ENCODE assay signal across 23 mouse cellular contexts in the genomic region with DNA sequence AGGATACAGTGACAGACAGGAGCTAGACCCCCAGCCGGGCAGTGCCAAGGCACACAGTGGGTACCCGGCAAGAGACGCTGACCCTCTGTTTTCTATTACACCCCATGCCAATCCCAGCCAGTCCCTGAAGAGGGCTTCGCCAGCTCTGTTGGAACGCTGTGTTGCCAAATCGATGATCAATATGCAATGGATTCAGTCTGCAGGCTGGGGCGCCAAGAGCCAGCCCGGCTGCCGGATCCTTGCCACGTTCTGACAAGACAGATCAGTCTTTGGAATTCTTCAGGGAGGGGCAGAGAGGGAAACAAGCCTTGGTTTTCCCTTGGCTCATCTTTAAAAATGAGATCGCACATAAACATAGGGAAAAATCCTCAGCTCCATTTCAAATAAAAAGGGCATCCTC. TPM values are rescaled to one million over a fixed set of nuclear protein-coding genes. Genes with fewer than 3 reads are reported as not detected.
"Had no signal": no experiment of that assay in that cellular context is flagged by ENCODE, and none has a peak within 500 bp of the region (broad histone marks: within the 10 kb centered on the region; RNA-seq: fewer than 3 reads in every experiment).

No protein-coding gene starts in this region.

- H3K4me3 ChIP-seq: kidney, embryonic 15.5 days; limb, embryonic 10.5 days; limb, embryonic 13.5 days; midbrain, embryonic 12.5 days; midbrain, embryonic 15.5 days; neural tube, embryonic 12.5 days; neural tube, embryonic 15.5 days; stomach, embryonic 15.5 days had no signal

- DNase-seq: kidney, adult 11 months; kidney, adult 8-10 months; kidney, postnatal 10 days; kidney, postnatal 36 days; liver, postnatal 0 days; lung, embryonic 14.5 days; right cerebral cortex, adult 18-20 months; spleen, adult 18-20 months; thymus, adult 18-20 months; thymus, postnatal 36 days had no signal

- H3K9ac ChIP-seq: kidney, embryonic 15.5 days; limb, embryonic 13.5 days; liver, embryonic 14.5 days; liver, postnatal 0 days; lung, embryonic 14.5 days; midbrain, embryonic 12.5 days; midbrain, embryonic 15.5 days; neural tube, embryonic 12.5 days; neural tube, embryonic 15.5 days; stomach, embryonic 15.5 days had no signal

- H3K4me2 ChIP-seq: kidney, embryonic 15.5 days; limb, embryonic 13.5 days; liver, embryonic 11.5 days; lung, embryonic 14.5 days; midbrain, embryonic 12.5 days; midbrain, embryonic 15.5 days; neural tube, embryonic 12.5 days; neural tube, embryonic 15.5 days; stomach, embryonic 15.5 days had no signal

- ATAC-seq: liver, postnatal 0 days; lung, postnatal 0 days; midbrain, embryonic 15.5 days had no signal

- H3K27ac ChIP-seq: kidney, embryonic 15.5 days; limb, embryonic 10.5 days; limb, embryonic 13.5 days; liver, embryonic 14.5 days; macrophage; midbrain, embryonic 12.5 days; midbrain, embryonic 15.5 days; neural tube, embryonic 12.5 days; neural tube, embryonic 15.5 days; stomach, embryonic 15.5 days had no signal

- H3K9me3 ChIP-seq: kidney, embryonic 15.5 days; limb, embryonic 10.5 days; limb, embryonic 13.5 days; midbrain, embryonic 15.5 days; neural tube, embryonic 12.5 days; neural tube, embryonic 15.5 days; stomach, embryonic 15.5 days had no signal

- H3K36me3 ChIP-seq: kidney, embryonic 15.5 days; limb, embryonic 10.5 days; limb, embryonic 13.5 days; midbrain, embryonic 12.5 days; midbrain, embryonic 15.5 days; neural tube, embryonic 12.5 days; neural tube, embryonic 15.5 days; stomach, embryonic 15.5 days had no signal

RNA-seq across cellular contexts. Expression of a gene that starts 2.8 kb away (rescaled TPM):
- total RNA-seq: megakaryocyte, adult 5-6 weeks had no signal
- polyA plus RNA-seq: limb, embryonic 10.5 days; limb, embryonic 13.5 days; liver, embryonic 11.5 days; liver, embryonic 14.5 days; liver, postnatal 0 days; lung, embryonic 14.5 days; lung, postnatal 0 days; macrophage; midbrain, embryonic 12.5 days had no signal
